Mouse (Mus musculus): ENCODE data around the gene Parp12. TPM values are rescaled to one million over a fixed set of nuclear protein-coding genes. Genes with fewer than 3 reads are reported as not detected.

Parp12 gene
- polyA plus RNA-seq, 1 experiment from 2014 or later, result 21.1 TPM

- ATAC-seq, result no peak
- no peak overlapping the region for H3K9ac ChIP-seq (ENCODE audit: low read depth, low read length)
- no peak overlapping the region for H3K27ac ChIP-seq (ENCODE audit: low read depth, low read length)
- H3K27me3 ChIP-seq (replicated peaks; ENCODE audit: control insufficient read depth, insufficient read depth, low read length), result no peaks in the 10 kb centered on the region
- no peaks in the 10 kb centered on the region for H3K9me3 ChIP-seq (ENCODE audit: control insufficient read depth)
- no peak for TF ChIP-seq CTCF (IDR thresholded peaks at IDR 0.05; ENCODE audit: low read depth)
- 0 out of 2 replicates have a peak, but pooled peaks cover 8% of the 10 kb centered on the region for H3K36me3 ChIP-seq (ENCODE audit: control insufficient read depth, insufficient read depth)
- H3K4me1 ChIP-seq (replicated peaks; ENCODE audit: control insufficient read depth, insufficient read depth, low read length), result no peaks in the 10 kb centered on the region
- no peak overlapping the region for H3K4me2 ChIP-seq (replicated peaks; ENCODE audit: low read depth)
- H3K4me3 ChIP-seq (ENCODE audit: low read depth, low read length), result no peak overlapping the region
Observed at GRCm38 (mm10) chr6:39124719-39125118, 6.6 kb upstream of the Parp12 start.

GRCm38 (mm10) chr6:39120685-39121084 lies 2.5 kb upstream of the Parp12 start:
- Histone ChIP-seq H3K27ac (ENCODE audit: low read depth, low read length) (no peak overlapping the region), H3K4me3 (ENCODE audit: low read depth, low read length) (no peak overlapping the region), H3K27me3 (replicated peaks; ENCODE audit: control insufficient read depth, insufficient read depth, low read length) (no peaks in the 10 kb centered on the region), H3K9me3 (ENCODE audit: control insufficient read depth) (no peaks in the 10 kb centered on the region), H3K4me1 (replicated peaks; ENCODE audit: control insufficient read depth, insufficient read depth, low read length) (0 out of 2 replicates have a peak, but pooled peaks cover 8% of the 10 kb centered on the region), H3K9ac (ENCODE audit: low read depth, low read length) (no peak overlapping the region), H3K36me3 (ENCODE audit: control insufficient read depth, insufficient read depth) (0 out of 2 replicates have a peak, but pooled peaks cover 8% of the 10 kb centered on the region), H3K4me2 (replicated peaks; ENCODE audit: low read depth) (no peak overlapping the region)
- peak; percentile 41 for TF ChIP-seq CTCF (IDR thresholded peaks at IDR 0.05; ENCODE audit: low read depth)
- no peak for ATAC-seq
- WGBS, result 45% methylated on average over 3 of the region's 3 CpGs

GRCm38 (mm10) chr6:39118456-39118881 lies 320 bp upstream of the Parp12 start:
- Histone ChIP-seq H3K4me1 (replicated peaks; ENCODE audit: control insufficient read depth, insufficient read depth, low read length) (0 out of 2 replicates have a peak, but pooled peaks cover 8% of the 10 kb centered on the region), H3K9me3 (ENCODE audit: control insufficient read depth) (no peaks in the 10 kb centered on the region), H3K4me2 (replicated peaks; ENCODE audit: low read depth) (peak overlapping the region; percentile 66), H3K4me3 (ENCODE audit: low read depth, low read length) (peak overlapping the region; percentile 81), H3K27ac (ENCODE audit: low read depth, low read length) (peak overlapping the region; percentile 86), H3K9ac (ENCODE audit: low read depth, low read length) (peak overlapping the region; percentile 95), H3K27me3 (replicated peaks; ENCODE audit: control insufficient read depth, insufficient read depth, low read length) (no peaks in the 10 kb centered on the region), H3K36me3 (ENCODE audit: control insufficient read depth, insufficient read depth) (0 out of 2 replicates have a peak, but pooled peaks cover 10% of the 10 kb centered on the region)
- ATAC-seq, result no peak
- 0 out of 2 replicates have a peak, but pooled peaks have one; percentile 0 for TF ChIP-seq CTCF (IDR thresholded peaks at IDR 0.05; ENCODE audit: low read depth)
- 10% methylated on average over 49 of the region's 49 CpGs for WGBS

GRCm38 (mm10) chr6:39115438-39115837 lies 2.7 kb downstream of the Parp12 start:
- peak overlapping the region; percentile 66 for H3K4me2 ChIP-seq (replicated peaks; ENCODE audit: low read depth)
- H3K27ac ChIP-seq (ENCODE audit: low read depth, low read length), result no peak overlapping the region; the same call in 1 of the 2 replicates
- ATAC-seq, result peak; percentile 63
- H3K27me3 ChIP-seq (replicated peaks; ENCODE audit: control insufficient read depth, insufficient read depth, low read length), result no peaks in the 10 kb centered on the region
- 88% methylated on average over 1 of the region's 1 CpGs for WGBS
- TF ChIP-seq CTCF (IDR thresholded peaks at IDR 0.05; ENCODE audit: low read depth), result no peak
- no peaks in the 10 kb centered on the region for H3K9me3 ChIP-seq (ENCODE audit: control insufficient read depth)
- no peak overlapping the region for H3K4me3 ChIP-seq (ENCODE audit: low read depth, low read length)
- H3K36me3 ChIP-seq (ENCODE audit: control insufficient read depth, insufficient read depth), result peaks cover 25% of the 10 kb centered on the region; the same call in 1 of the 2 replicates
- H3K9ac ChIP-seq (ENCODE audit: low read depth, low read length), result no peak overlapping the region
- H3K4me1 ChIP-seq (replicated peaks; ENCODE audit: control insufficient read depth, insufficient read depth, low read length), result 0 out of 2 replicates have a peak, but pooled peaks cover 8% of the 10 kb centered on the region

GRCm38 (mm10) chr6:39113141-39113540 lies 5.0 kb downstream of the Parp12 start:
- no peaks in the 10 kb centered on the region for H3K27me3 ChIP-seq (replicated peaks; ENCODE audit: control insufficient read depth, insufficient read depth, low read length)
- H3K36me3 ChIP-seq (ENCODE audit: control insufficient read depth, insufficient read depth), result peaks cover 30% of the 10 kb centered on the region
- no peak overlapping the region for H3K4me3 ChIP-seq (ENCODE audit: low read depth, low read length)
- TF ChIP-seq CTCF (IDR thresholded peaks at IDR 0.05; ENCODE audit: low read depth), result no peak
- H3K4me1 ChIP-seq (replicated peaks; ENCODE audit: control insufficient read depth, insufficient read depth, low read length), result 0 out of 2 replicates have a peak, but pooled peaks cover 8% of the 10 kb centered on the region
- WGBS, result 74% methylated on average over 3 of the region's 3 CpGs
- no peak for ATAC-seq
- no peak overlapping the region for H3K4me2 ChIP-seq (replicated peaks; ENCODE audit: low read depth)
- H3K9ac ChIP-seq (ENCODE audit: low read depth, low read length), result no peak overlapping the region
- H3K27ac ChIP-seq (ENCODE audit: low read depth, low read length), result no peak overlapping the region
- no peaks in the 10 kb centered on the region for H3K9me3 ChIP-seq (ENCODE audit: control insufficient read depth)

GRCm38 (mm10) chr6:39112701-39113100 lies 5.4 kb downstream of the Parp12 start:
- Histone ChIP-seq H3K4me3 (ENCODE audit: low read depth, low read length) (no peak overlapping the region), H3K9ac (ENCODE audit: low read depth, low read length) (no peak overlapping the region), H3K4me1 (replicated peaks; ENCODE audit: control insufficient read depth, insufficient read depth, low read length) (0 out of 2 replicates have a peak, but pooled peaks cover 8% of the 10 kb centered on the region), H3K9me3 (ENCODE audit: control insufficient read depth) (no peaks in the 10 kb centered on the region), H3K4me2 (replicated peaks; ENCODE audit: low read depth) (no peak overlapping the region), H3K27ac (ENCODE audit: low read depth, low read length) (no peak overlapping the region), H3K36me3 (ENCODE audit: control insufficient read depth, insufficient read depth) (peaks cover 30% of the 10 kb centered on the region), H3K27me3 (replicated peaks; ENCODE audit: control insufficient read depth, insufficient read depth, low read length) (no peaks in the 10 kb centered on the region)
- WGBS, result 83% methylated on average over 3 of the region's 3 CpGs
- no peak for ATAC-seq
- no peak for TF ChIP-seq CTCF (IDR thresholded peaks at IDR 0.05; ENCODE audit: low read depth)

Measured in intestine, postnatal 0 days (tissue).